Mouse (Mus musculus) hindbrain, embryonic 13.5 days (tissue): ENCODE results near the gene Spata16. TPM values are rescaled to one million over a fixed set of nuclear protein-coding genes. Genes with fewer than 3 reads are reported as not detected.
"Not testable (repeated sequence)": the region's sequence is repeated elsewhere in the genome, so short reads cannot be mapped to it uniquely, and the experiment has no call there.

ENCODE experiments used
- ATAC-seq: fragments of 200-750 bp; cut with Nextera tagmentation; 2 replicates; pipeline ENCODE4 v1.8.0; 2017; ENCODE audit warnings: moderate TSS enrichment; ENCODE audit not compliant: low FRiP score
- H3K27ac ChIP-seq: fragments of 300-500 bp; sonication (generic); 2 replicates; pipeline ENCODE4 v1.5.1; 2015; ENCODE audit warnings: inconsistent platforms, mild to moderate bottlenecking, moderate library complexity
- H3K27me3 ChIP-seq: fragments of 300-500 bp; sonication (generic); 2 replicates; pipeline ENCODE4 v1.6.1; 2015; ENCODE audit warnings: mild to moderate bottlenecking, inconsistent platforms
- H3K36me3 ChIP-seq: fragments of 300-500 bp; sonication (generic); 2 replicates; pipeline ENCODE4 v1.6.1; 2015; ENCODE audit warnings: mild to moderate bottlenecking, inconsistent platforms
- H3K4me1 ChIP-seq: fragments of 300-500 bp; sonication (generic); replicated peaks from 2 replicates; pipeline ENCODE4 v1.6.1; 2015; ENCODE audit warnings: inconsistent platforms
- H3K4me2 ChIP-seq: fragments of 300-500 bp; sonication (generic); 2 replicates; pipeline ENCODE4 v1.6.1; 2015; ENCODE audit warnings: inconsistent platforms, mild to moderate bottlenecking, moderate library complexity
- H3K4me3 ChIP-seq: fragments of 300-500 bp; sonication (generic); 2 replicates; pipeline ENCODE4 v1.5.1; 2015; ENCODE audit warnings: mild to moderate bottlenecking, inconsistent platforms
- H3K9ac ChIP-seq: fragments of 300-500 bp; sonication (generic); 2 replicates; pipeline ENCODE4 v1.6.1; 2015; ENCODE audit warnings: mild to moderate bottlenecking, inconsistent platforms
- H3K9me3 ChIP-seq: fragments of 300-500 bp; sonication (generic); 2 replicates; pipeline ENCODE4 v1.6.1; 2016; ENCODE audit warnings: inconsistent platforms
- WGBS: fragments of 180-500 bp; shearing (Covaris S2); methylation state at CpG from one replicate; pipeline ENCODE4 v1.1.7; 2015; 5-methylcytosine and 5-hydroxymethylcytosine counted together
- polyA plus RNA-seq: library from polyadenylated mRNA; unstranded; fragments of >200 nt; fragmentation: Nextera tagmentation; extraction: Ambion mirVana; gene quantifications from 2 replicates; pipeline ENCODE4 v1.2.1, GENCODE M21; 2015

The Spata16 gene
- not detected in 2 replicates for polyA plus RNA-seq

DNA sequence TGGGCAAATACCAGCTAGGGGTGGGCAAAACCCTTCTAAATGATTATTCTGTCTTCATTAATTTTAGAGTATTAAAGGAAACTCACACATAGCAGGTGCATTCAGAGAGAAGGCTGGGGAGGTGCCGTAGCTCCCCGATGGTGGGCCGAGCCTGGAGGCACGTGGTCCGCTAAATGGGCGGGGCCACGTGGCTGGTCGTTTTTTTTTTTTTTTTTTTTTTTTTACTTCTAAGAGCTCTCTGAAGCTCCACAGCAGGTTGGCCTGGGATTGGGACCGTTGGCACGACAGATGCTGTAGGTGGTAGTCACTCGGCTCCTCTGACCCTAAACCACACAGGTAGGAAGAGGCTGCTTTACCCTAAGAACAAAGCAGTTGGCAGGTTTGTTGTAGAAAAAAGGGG, at the start of gene Spata16:
Gene Spata16 (plus strand): TSS at position 219 of the 400 bp plus-strand sequence.
- H3K9me3 ChIP-seq = no peaks in the 10 kb centered on the region

DNA sequence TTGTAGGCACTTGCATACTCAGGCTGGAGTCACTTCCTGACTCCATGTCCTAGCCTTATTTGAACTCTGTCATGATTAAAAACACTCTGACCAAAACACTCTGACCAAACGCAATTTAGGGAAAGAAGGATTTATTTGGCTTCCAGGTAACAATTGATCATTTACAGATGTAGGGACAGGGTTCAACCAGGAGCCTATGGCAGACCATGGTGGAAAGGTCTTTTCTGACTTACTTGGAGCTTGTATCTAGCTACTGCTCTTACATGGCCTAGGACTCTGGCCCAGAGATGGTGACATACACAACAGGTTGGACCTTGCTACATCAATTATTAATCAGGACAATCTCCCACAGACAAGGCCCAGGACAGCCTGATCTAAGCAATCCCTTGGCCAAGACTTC, 32.6 kb upstream of the Spata16 start:
- H3K27me3 ChIP-seq = no peaks in the 10 kb centered on the region
- H3K4me2 ChIP-seq = no peak overlapping the region
- no peak overlapping the region for H3K9ac ChIP-seq
- no peak overlapping the region for H3K27ac ChIP-seq
- H3K9me3 ChIP-seq = no peaks in the 10 kb centered on the region
- 81% methylated on average over 1 of the region's 1 CpGs for WGBS
- H3K4me3 ChIP-seq = no peak overlapping the region
- ATAC-seq = no peak
- no peaks in the 10 kb centered on the region for H3K36me3 ChIP-seq
- H3K4me1 ChIP-seq = no peaks in the 10 kb centered on the region

More for the DNA sequence above, at the start of gene Spata16:
- H3K9ac ChIP-seq = no peak within 1 kb of the TSS
- H3K36me3 ChIP-seq = no peaks in the 10 kb centered on the region
- H3K4me3 ChIP-seq = no peak within 1 kb of the TSS
- ATAC-seq = no peak
- no peak within 1 kb of the TSS for H3K27ac ChIP-seq
- H3K4me1 ChIP-seq = peaks cover 10% of the 10 kb centered on the region
- no peak within 1 kb of the TSS for H3K4me2 ChIP-seq
- 79% methylated on average over 11 of the region's 11 CpGs for WGBS
- peaks cover 7% of the 10 kb centered on the region; the same call in 1 of the 2 replicates for H3K27me3 ChIP-seq

DNA sequence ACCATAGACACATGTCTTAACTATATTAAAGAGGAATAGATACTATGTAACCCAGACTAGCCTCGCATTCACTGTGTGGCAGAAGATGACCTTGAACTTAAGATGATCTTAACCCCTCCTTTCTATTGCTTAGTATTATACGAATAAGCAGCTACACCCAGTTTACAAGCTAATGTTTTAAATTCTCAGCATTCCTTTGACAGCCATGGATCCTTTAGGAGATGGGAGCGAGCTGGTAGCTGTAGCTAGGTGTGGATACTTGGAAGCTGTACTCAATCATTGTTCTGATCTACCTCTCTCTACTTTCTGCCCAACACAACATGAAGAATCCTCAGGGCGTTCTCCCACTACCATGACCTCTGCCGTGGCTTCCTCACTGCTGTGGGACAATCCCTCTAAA, 28.9 kb upstream of the Spata16 start:
- H3K9me3 ChIP-seq = no peaks in the 10 kb centered on the region
- H3K27ac ChIP-seq = no peak overlapping the region
- no peak for ATAC-seq
- H3K36me3 ChIP-seq = no peaks in the 10 kb centered on the region
- H3K9ac ChIP-seq = no peak overlapping the region
- H3K27me3 ChIP-seq = no peaks in the 10 kb centered on the region
- H3K4me2 ChIP-seq = no peak overlapping the region
- WGBS = 90% methylated on average over 5 of the region's 5 CpGs
- H3K4me3 ChIP-seq = no peak overlapping the region
- no peaks in the 10 kb centered on the region for H3K4me1 ChIP-seq

DNA sequence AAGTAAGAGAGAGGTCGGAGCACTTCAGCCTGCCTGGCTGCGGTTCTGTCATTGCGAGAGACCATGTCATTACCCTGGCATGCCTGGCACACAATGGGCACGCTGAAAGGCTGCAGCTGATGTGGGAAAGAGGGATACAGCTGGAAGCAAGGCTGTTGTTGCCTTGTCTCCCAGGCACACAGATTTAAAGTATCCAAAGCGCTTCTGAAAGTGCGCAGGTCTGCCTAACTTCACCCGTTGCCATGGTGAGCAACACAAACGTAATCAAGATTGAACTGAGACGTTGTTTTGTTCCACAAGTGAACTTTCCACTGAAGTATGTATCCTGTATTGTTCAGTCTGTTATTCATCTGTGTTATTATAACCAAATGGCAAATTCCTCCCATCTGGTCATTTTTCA, 1.8 kb downstream of the Spata16 start:
- Histone ChIP-seq H3K9ac (0 out of 2 replicates have a peak overlapping the region, but pooled peaks have one; percentile 11), H3K9me3 (no peaks in the 10 kb centered on the region), H3K36me3 (no peaks in the 10 kb centered on the region), H3K27ac (no peak overlapping the region), H3K4me1 (peaks cover 10% of the 10 kb centered on the region), H3K4me2 (no peak overlapping the region), H3K27me3 (peaks cover 7% of the 10 kb centered on the region; the same call in 1 of the 2 replicates), H3K4me3 (no peak overlapping the region)
- ATAC-seq = no peak
- 37% methylated on average over 9 of the region's 9 CpGs for WGBS

DNA sequence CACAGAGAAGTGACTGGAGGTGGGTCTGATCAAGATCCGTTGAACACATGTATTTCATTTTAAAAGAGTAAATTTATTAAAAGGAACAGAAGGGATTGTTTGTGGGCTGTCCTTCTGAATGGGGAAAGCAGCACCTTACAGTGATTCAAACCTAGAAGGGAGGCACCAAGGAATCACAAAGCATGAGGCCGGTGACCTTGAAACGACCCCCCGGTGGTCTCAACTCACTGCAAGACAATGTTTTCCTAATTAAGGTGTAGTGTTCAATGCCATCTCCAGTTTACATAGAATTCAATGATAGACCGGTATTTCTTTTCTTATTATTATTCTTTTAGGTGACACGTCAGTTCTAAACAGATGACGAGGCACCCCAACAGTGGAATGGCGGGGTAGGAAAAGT, 2.4 kb downstream of the Spata16 start:
- Histone ChIP-seq H3K27ac (no peak overlapping the region), H3K4me1 (peaks cover 10% of the 10 kb centered on the region), H3K9ac (no peak overlapping the region), H3K36me3 (no peaks in the 10 kb centered on the region), H3K4me3 (no peak overlapping the region), H3K27me3 (peaks cover 7% of the 10 kb centered on the region; the same call in 1 of the 2 replicates), H3K4me2 (no peak overlapping the region), H3K9me3 (no peaks in the 10 kb centered on the region)
- 65% methylated on average over 8 of the region's 8 CpGs for WGBS
- no peak for ATAC-seq

DNA sequence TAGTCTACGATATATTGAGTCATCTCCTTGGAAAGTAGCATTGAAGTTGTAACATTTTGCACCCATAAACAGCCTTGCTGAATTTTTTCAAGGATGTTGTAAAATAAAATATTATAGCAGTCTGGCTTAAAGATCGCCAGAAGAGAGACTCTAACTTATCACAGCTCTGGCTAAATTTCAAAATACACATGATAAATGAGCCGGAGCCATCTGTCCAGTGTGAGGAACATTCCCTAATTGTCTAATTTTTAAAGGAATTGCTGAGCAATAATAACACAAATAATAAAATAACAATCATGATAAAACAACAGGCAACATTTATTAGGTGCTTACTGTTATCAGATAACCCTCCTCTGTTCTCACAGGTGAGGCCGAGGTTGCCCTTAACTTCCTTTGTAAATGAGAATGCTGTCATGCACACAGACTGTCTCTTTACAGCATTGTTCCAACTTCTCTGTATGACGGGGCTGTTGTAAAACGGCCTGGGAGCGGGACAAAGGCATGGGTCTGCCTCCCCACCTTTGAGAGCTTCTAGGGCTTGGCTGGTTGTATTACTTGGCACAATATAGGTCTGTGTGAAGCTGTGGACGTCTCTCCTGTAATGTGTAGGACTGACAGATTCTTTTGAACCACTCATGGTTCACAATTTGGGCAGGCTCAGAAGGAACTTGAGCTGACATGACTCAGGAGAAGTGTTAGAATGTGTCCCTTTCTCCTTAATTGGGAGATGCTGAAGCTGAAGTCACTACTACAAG, 3.1 kb downstream of the Spata16 start:
- ATAC-seq = peak; percentile 4; the same call in 1 of the 2 replicates
- H3K9me3 ChIP-seq = no peaks in the 10 kb centered on the region
- no peak overlapping the region for H3K9ac ChIP-seq
- H3K4me3 ChIP-seq = no peak overlapping the region
- H3K27ac ChIP-seq = no peak overlapping the region
- no peak overlapping the region for H3K4me2 ChIP-seq
- H3K27me3 ChIP-seq = peaks cover 7% of the 10 kb centered on the region; the same call in 1 of the 2 replicates
- H3K4me1 ChIP-seq = peaks cover 10% of the 10 kb centered on the region
- 43% methylated on average over 8 of the region's 8 CpGs for WGBS
- H3K36me3 ChIP-seq = no peaks in the 10 kb centered on the region

DNA sequence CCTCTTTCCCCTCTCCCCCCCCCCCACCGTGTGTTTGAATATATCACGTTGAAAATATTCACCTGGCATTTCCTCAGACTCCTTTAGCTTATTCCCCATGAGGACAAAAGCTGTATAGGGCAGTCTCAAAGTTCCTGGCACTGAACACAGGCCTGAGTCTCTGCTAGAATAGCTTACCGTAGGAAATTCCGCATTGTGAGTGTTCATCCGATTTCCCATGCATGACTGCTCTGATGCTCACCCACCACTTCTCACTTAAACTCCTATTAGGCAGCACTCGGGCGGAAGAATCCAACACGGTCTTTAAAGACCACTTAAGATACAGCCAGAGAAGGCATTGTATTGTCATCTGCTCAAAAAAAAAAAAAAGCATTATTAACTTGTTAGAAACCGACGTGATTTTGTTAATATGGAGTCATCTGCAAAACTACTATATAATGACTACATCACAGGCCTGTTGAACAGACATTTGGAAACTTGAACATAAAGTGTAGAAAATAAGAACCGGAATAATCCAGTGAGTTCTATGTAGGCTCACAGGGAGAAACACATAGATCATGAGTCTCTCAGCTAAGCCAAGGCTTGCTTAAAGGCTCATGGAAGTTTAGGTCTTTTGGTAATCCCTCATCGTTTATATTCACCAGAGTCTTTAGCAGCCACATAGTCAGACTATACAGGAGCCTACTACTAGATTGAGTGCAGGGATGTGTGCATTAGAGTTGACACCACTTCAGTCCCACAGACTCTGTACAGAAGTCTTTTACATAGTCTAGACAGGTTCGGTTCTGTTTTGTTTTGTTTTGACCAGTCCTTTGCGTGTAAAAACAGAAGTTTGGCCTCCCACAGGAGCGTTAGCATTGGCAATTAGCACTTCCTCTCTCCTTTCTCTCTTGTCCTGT, 4.2 kb downstream of the Spata16 start:
- Histone ChIP-seq H3K4me3 (no peak overlapping the region), H3K9ac (no peak overlapping the region), H3K27me3 (peaks cover 7% of the 10 kb centered on the region; the same call in 1 of the 2 replicates), H3K4me2 (0 out of 2 replicates have a peak overlapping the region, but pooled peaks have one; percentile 2), H3K4me1 (peaks cover 10% of the 10 kb centered on the region), H3K27ac (no peak overlapping the region), H3K36me3 (no peaks in the 10 kb centered on the region), H3K9me3 (no peaks in the 10 kb centered on the region)
- peak; percentile 77 for ATAC-seq
- WGBS = 27% methylated on average over 15 of the region's 15 CpGs

DNA sequence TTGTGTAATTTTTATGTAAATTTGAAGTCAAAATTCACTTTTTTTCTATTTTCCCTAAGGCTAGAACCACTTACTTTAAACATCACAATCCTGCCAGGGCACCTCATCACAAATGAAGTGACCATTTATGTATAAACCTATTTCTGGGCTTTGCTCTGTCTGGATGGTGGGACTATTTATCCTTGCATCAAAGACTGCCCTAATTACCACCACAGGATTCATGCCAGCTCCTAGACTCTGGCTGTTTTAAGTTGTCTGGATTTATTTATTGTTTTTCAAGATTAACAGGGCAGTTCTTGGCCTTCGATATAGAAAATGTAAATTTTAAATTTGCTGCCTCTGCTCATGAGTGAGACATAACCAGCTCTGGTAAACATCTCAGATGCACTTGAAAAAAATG, 6.7 kb downstream of the Spata16 start:
- Histone ChIP-seq H3K4me2 (no peak overlapping the region), H3K9ac (no peak overlapping the region), H3K4me1 (peaks cover 10% of the 10 kb centered on the region), H3K27ac (no peak overlapping the region), H3K27me3 (peaks cover 7% of the 10 kb centered on the region; the same call in 1 of the 2 replicates), H3K36me3 (no peaks in the 10 kb centered on the region), H3K9me3 (no peaks in the 10 kb centered on the region), H3K4me3 (no peak overlapping the region)
- WGBS = 83% methylated on average over 1 of the region's 1 CpGs
- ATAC-seq = no peak

DNA sequence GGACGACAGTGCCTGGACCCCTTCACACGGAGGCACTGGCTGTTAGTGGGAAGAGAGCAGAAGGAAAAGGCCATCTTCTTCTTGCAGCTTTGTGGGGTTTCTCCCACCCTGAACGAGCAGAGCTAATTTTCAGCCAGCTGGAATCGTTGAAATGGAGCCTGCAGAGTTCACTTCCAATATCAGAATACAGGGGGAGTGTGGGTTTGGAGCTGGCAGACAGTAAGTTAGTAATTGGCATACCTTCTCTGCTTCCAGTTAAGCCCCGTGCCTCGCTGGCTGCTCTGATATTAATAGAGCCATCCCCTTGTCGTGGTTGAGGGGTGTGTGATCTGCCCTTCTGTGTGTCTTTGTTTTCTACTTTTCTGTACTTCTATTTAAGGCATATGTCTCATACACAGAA, 9.4 kb downstream of the Spata16 start:
- no peak for ATAC-seq
- H3K9me3 ChIP-seq = no peaks in the 10 kb centered on the region
- peaks cover 5% of the 10 kb centered on the region; the same call in 1 of the 2 replicates for H3K27me3 ChIP-seq
- H3K36me3 ChIP-seq = no peaks in the 10 kb centered on the region
- no peak overlapping the region for H3K4me2 ChIP-seq
- WGBS = 77% methylated on average over 7 of the region's 7 CpGs
- no peaks in the 10 kb centered on the region for H3K4me1 ChIP-seq
- no peak overlapping the region for H3K4me3 ChIP-seq
- no peak overlapping the region for H3K9ac ChIP-seq
- H3K27ac ChIP-seq = no peak overlapping the region

DNA sequence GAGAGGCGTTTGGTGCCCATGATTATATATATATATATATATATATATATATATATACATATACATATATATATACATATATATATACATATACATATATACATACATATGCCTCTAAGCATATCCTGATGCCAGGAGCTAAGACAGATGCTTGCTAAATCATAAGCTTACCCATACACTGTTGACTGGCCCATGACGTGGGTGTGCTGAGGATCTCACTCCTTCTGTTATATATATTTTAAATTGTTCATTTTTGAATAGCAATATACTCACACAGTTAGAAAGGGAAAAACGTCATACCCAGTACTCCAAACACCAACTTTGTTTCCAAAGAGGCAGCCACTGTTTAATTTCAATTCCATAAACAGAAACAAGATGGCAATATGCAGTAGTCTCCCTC, 48.4 kb downstream of the Spata16 start:
- Histone ChIP-seq H3K27me3 (no peaks in the 10 kb centered on the region), H3K9me3 (no peaks in the 10 kb centered on the region), H3K4me3 (no peak overlapping the region), H3K9ac (no peak overlapping the region), H3K36me3 (no peaks in the 10 kb centered on the region), H3K4me2 (no peak overlapping the region), H3K27ac (no peak overlapping the region), H3K4me1 (no peaks in the 10 kb centered on the region)
- WGBS = 90% methylated on average over 3 of the region's 3 CpGs
- no peak for ATAC-seq

DNA sequence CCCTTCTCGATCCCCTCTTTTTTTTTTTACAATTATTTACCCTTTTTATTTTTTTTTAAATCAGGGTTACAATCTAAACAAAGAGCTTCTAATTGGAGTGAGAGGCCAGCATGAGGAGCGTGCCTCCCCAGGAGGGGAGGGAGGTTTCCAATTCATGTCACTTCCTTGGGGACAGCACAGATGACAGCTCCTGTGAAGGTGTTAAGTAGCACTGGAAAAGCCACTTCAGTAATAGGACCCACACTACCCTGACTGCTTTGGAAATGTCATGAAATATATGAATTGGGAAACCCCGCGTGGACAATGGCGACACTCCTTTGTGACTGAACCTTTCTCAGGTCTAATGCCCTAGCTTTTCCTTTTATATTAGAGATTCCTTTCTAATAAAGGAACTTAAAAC, 72.1 kb downstream of the Spata16 start:
- H3K4me3 ChIP-seq, H3K4me2 ChIP-seq, ATAC-seq, H3K36me3 ChIP-seq, H3K27me3 ChIP-seq, H3K27ac ChIP-seq, H3K9ac ChIP-seq, H3K9me3 ChIP-seq, H3K4me1 ChIP-seq: not testable (repeated sequence)
- 74% methylated on average over 5 of the region's 5 CpGs for WGBS

DNA sequence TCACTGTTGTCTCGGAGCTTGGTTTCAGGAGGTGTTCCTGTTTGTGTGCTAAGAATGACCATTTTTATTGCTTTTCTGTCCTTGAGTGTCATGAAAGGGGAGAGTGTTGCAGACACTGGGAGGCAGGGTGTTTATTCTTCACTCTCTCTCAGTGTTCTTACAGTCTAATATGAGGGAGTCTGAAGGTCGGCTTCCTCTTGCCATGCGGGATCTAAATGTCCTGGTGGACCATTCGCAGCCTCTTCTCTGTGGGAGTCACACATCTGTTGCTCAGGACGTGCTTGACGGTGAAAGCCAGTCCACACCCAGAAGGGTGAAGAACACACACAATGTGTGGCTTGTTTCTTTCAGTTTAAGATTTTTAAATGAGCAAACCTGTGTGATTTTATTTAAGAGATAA, 90.1 kb downstream of the Spata16 start:
- WGBS = 70% methylated on average over 6 of the region's 6 CpGs
- H3K27me3 ChIP-seq = no peaks in the 10 kb centered on the region
- no peak overlapping the region for H3K4me3 ChIP-seq
- no peak overlapping the region for H3K4me2 ChIP-seq
- no peak overlapping the region for H3K9ac ChIP-seq
- ATAC-seq = no peak
- H3K9me3 ChIP-seq = no peaks in the 10 kb centered on the region
- no peaks in the 10 kb centered on the region for H3K36me3 ChIP-seq
- no peak overlapping the region for H3K27ac ChIP-seq
- H3K4me1 ChIP-seq = no peaks in the 10 kb centered on the region
